Mouse (Mus musculus) cerebellum, adult 2 months (tissue): Measurements from ENCODE around the gene Sntb2. TPM values are rescaled to one million over a fixed set of nuclear protein-coding genes. Genes with fewer than 3 reads are reported as not detected.

Source experiments
- DNase-seq, 2 experiments: peaks; one replicate each; pipeline ENCODE4 v3.0.0; 2021
- H3K27ac ChIP-seq: fragments of 200-500 bp; 2 replicates; pipeline ENCODE4 v1.5.1; 2012; ENCODE audit warnings: low read length, control low read depth, inconsistent platforms; ENCODE audit not compliant: insufficient read depth
- H3K27me3 ChIP-seq: fragments of 200-500 bp; 2 replicates; pipeline ENCODE4 v1.6.1; 2012; ENCODE audit warnings: inconsistent platforms, mild to moderate bottlenecking, low read length, moderate library complexity; ENCODE audit not compliant: control insufficient read depth, insufficient read depth
- H3K4me1 ChIP-seq: fragments of 200-500 bp; 2 replicates; pipeline ENCODE4 v1.6.1; 2011; ENCODE audit warnings: low read length; ENCODE audit not compliant: control insufficient read depth, insufficient read depth
- H3K4me3 ChIP-seq: fragments of 200-500 bp; replicated peaks from 2 replicates; pipeline ENCODE3; 2011; ENCODE audit warnings: mild to moderate bottlenecking, low read depth, low read length, control low read depth; ENCODE audit not compliant: insufficient read depth
- CTCF ChIP-seq: fragments of 200-500 bp; IDR thresholded peaks from 2 replicates; pipeline ENCODE4 v1.5.1; 2011; ENCODE audit warnings: low read depth, mild to moderate bottlenecking, control low read depth, low read length, moderate library complexity, borderline replicate concordance; ENCODE audit not compliant: insufficient read depth
- POLR2A ChIP-seq: fragments of 200-500 bp; IDR thresholded peaks from 2 replicates; pipeline ENCODE4 v1.6.1; 2011; ENCODE audit warnings: low read length, control low read depth, borderline replicate concordance; ENCODE audit not compliant: insufficient read depth
- WGBS: fragments of 180-500 bp; shearing (Covaris S2); methylation state at CpG from one replicate; pipeline ENCODE4 v1.1.7; 2018; 5-methylcytosine and 5-hydroxymethylcytosine counted together
- polyA plus RNA-seq: library from polyadenylated mRNA; depleted of rRNA; stranded (reverse); fragments of >200 nt; gene quantifications from 2 replicates; pipeline ENCODE4 v1.2.3, GENCODE M21; 2012

Sntb2 gene
- polyA plus RNA-seq, 1 experiment, result 5.8 TPM

GRCm38 (mm10) chr8:106944756-106945155, 9.2 kb downstream of the Sntb2 start:
- no peak overlapping the region for H3K27ac ChIP-seq
- no peak for TF ChIP-seq POLR2A
- no peak for TF ChIP-seq CTCF
- 70% methylated on average over 3 of the region's 3 CpGs for WGBS

DNA sequence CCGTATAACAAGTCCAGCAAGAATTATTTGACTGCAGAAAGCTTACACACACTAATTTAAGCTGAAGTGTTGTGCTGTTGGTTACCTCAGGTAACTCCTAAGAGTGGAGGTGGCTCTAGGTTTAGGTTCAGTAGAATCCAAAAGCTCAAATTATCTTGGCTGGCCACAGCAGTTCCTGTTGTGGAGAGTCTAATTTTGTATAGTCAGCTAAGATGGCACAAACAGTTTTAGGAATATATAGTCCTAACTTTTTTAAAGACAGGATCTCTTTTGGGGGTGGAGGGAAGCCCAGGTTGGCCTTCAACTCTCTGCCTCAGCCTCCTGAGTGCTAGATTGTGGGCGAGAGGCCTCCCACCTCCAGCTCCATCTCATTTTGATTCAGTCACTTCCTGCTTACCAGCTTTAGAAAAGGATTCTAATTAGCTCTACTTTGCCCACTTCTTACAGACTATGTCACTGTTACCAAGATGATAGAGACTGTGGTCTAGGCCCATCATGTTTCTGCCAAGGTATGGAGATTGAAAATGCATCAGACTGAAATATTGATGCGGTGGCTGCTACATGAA, 13.2 kb downstream of the Sntb2 start:
- DNase-seq, result no peak

More at GRCm38 (mm10) chr8:106944756-106945155, 9.2 kb downstream of the Sntb2 start:
- no peak for DNase-seq
- no peak overlapping the region for H3K4me3 ChIP-seq
- H3K27me3 ChIP-seq, result no peaks in the 10 kb centered on the region
- no peaks in the 10 kb centered on the region for H3K4me1 ChIP-seq

DNA sequence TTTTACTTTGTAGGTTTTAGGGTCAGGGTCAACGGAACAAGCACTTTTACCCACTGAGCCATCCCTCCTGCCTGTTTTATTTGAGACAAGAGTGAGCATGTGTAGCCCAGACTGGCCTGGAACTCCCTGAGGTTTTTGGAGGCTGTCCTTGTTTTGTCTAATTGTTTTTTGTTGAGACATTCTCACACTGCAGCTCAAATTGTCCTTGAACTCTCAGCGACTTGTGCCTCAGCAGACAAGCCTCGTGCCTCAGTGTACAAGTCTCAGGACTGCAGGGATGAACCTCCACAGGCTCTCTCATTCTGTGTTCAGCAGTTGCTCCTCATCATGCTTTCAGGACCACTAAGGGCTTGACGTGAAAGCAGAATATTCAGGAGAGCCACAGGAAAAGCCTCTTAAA, 16.2 kb downstream of the Sntb2 start:
- Histone ChIP-seq H3K4me1 (no peaks in the 10 kb centered on the region), H3K27ac (no peak overlapping the region), H3K27me3 (no peaks in the 10 kb centered on the region), H3K4me3 (no peak overlapping the region)
- DNase-seq, result no peak
- 70% methylated on average over 4 of the region's 4 CpGs for WGBS
- TF ChIP-seq POLR2A, result no peak
- no peak for TF ChIP-seq CTCF

More for the DNA sequence above, 13.2 kb downstream of the Sntb2 start:
- H3K27ac ChIP-seq, result no peak overlapping the region
- H3K27me3 ChIP-seq, result no peaks in the 10 kb centered on the region
- H3K4me3 ChIP-seq, result no peak overlapping the region
- TF ChIP-seq CTCF, result no peak
- TF ChIP-seq POLR2A, result no peak
- H3K4me1 ChIP-seq, result no peaks in the 10 kb centered on the region
- WGBS, result 83% methylated on average over 3 of the region's 3 CpGs

DNA sequence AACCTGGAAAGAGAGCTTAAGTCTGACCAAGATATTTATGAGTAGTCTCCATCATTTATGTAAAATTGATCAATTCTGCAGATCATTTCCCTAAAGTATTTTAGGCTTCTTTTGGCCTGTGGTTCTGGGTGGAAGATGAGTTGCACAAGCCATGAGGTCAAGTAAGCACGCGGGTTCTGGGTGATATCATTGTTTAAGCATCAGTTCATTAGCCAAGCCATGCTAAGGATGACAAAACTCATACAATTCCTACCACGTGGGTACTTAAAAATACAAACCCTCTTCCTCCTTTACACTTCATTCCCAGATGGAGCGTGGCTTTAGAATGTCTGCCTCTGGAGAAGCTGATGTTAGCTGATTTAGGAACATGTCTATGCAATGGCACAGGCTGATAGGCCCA, 18.0 kb downstream of the Sntb2 start:
- TF ChIP-seq CTCF (no peak), POLR2A (no peak)
- no peak for DNase-seq
- H3K27ac ChIP-seq, result no peak overlapping the region
- no peaks in the 10 kb centered on the region for H3K27me3 ChIP-seq
- H3K4me3 ChIP-seq, result no peak overlapping the region
- WGBS, result 89% methylated on average over 4 of the region's 4 CpGs
- H3K4me1 ChIP-seq, result no peaks in the 10 kb centered on the region

GRCm38 (mm10) chr8:106957086-106957485, 21.5 kb downstream of the Sntb2 start:
- Histone ChIP-seq H3K4me1 (no peaks in the 10 kb centered on the region), H3K4me3 (no peak overlapping the region), H3K27ac (no peak overlapping the region), H3K27me3 (no peaks in the 10 kb centered on the region)
- no peak for DNase-seq
- 82% methylated on average over 3 of the region's 3 CpGs for WGBS
- TF ChIP-seq POLR2A (no peak), CTCF (no peak)

GRCm38 (mm10) chr8:106958212-106958611, 22.7 kb downstream of the Sntb2 start:
- H3K27ac ChIP-seq, result no peak overlapping the region
- no peak for TF ChIP-seq POLR2A
- no peak for TF ChIP-seq CTCF
- no peaks in the 10 kb centered on the region for H3K27me3 ChIP-seq
- 93% methylated on average over 3 of the region's 3 CpGs for WGBS
- no peak for DNase-seq
- no peaks in the 10 kb centered on the region for H3K4me1 ChIP-seq
- H3K4me3 ChIP-seq, result no peak overlapping the region

DNA sequence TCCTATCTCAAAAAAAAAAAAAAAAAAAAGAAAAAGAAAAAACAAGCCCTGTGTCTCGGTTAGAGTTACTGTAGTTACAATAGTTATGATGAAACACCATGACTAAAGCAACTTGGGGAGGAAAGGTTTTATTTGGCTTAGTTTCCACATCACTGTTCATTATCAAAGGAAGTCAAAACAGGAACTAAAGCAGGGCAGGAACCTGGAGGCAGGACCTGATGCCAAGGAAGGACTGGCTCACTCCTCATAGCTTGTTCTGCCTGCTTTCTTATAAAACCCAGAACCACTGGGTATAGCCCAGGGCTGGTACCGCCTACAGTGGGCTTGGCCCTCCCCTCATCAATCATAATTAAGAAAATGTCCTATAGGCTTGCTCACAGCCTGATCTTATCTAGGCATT, 24.1 kb downstream of the Sntb2 start:
- TF ChIP-seq CTCF (no peak), POLR2A (no peak)
- Histone ChIP-seq H3K27ac (no peak overlapping the region), H3K4me1 (no peaks in the 10 kb centered on the region), H3K4me3 (no peak overlapping the region), H3K27me3 (no peaks in the 10 kb centered on the region)
- 85% methylated on average over 2 of the region's 2 CpGs for WGBS
- no peak for DNase-seq

- DNase-seq, result no peak
- no peak overlapping the region for H3K27ac ChIP-seq
- TF ChIP-seq POLR2A (no peak), CTCF (no peak)
- 73% methylated on average over 3 of the region's 3 CpGs for WGBS
- H3K27me3 ChIP-seq, result no peaks in the 10 kb centered on the region
- H3K4me1 ChIP-seq, result no peaks in the 10 kb centered on the region
- H3K4me3 ChIP-seq, result no peak overlapping the region
These were observed 26.8 kb downstream of the Sntb2 start for GRCm38 (mm10) chr8:106962322-106962721.
